Mouse (Mus musculus) forebrain, postnatal 0 days (tissue): ENCODE data around the gene Osbpl9. TPM values are rescaled to one million over a fixed set of nuclear protein-coding genes. Genes with fewer than 3 reads are reported as not detected.

Source experiments
- ATAC-seq: fragments of 200-750 bp; cut with Nextera tagmentation; 2 replicates; pipeline ENCODE4 v1.8.0; 2017; ENCODE audit warnings: mild to moderate bottlenecking, moderate library complexity
- DNase-seq: peaks from one replicate; pipeline ENCODE4 v3.0.0-alpha.2; 2015
- H3K27ac ChIP-seq: fragments of 300-500 bp; sonication (generic); 2 replicates; pipeline ENCODE4 v1.5.1; 2014; ENCODE audit warnings: low read depth, mild to moderate bottlenecking, antibody characterized with exemption, low read length, moderate library complexity, mixed read lengths
- H3K27me3 ChIP-seq: fragments of 300-500 bp; sonication (generic); 2 replicates; pipeline ENCODE4 v1.6.1; 2014; ENCODE audit warnings: mild to moderate bottlenecking, low read length, mixed read lengths; ENCODE audit not compliant: insufficient read depth
- H3K36me3 ChIP-seq: fragments of 300-500 bp; sonication (generic); 2 replicates; pipeline ENCODE4 v1.6.1; 2014; ENCODE audit warnings: mild to moderate bottlenecking, moderate library complexity; ENCODE audit not compliant: insufficient read depth
- H3K4me1 ChIP-seq: fragments of 300-500 bp; sonication (generic); 2 replicates; pipeline ENCODE4 v1.6.1; 2014; ENCODE audit warnings: antibody characterized with exemption; ENCODE audit not compliant: insufficient read depth
- H3K4me2 ChIP-seq: fragments of 300-500 bp; sonication (generic); 2 replicates; pipeline ENCODE4 v1.6.1; 2014; ENCODE audit warnings: low read depth, mild to moderate bottlenecking, moderate library complexity
- H3K4me3 ChIP-seq: fragments of 300-500 bp; sonication (generic); 2 replicates; pipeline ENCODE4 v1.5.1; 2014; ENCODE audit warnings: low read depth, low read length, mixed read lengths
- H3K9ac ChIP-seq: fragments of 300-500 bp; sonication (generic); 2 replicates; pipeline ENCODE4 v1.6.1; 2014; ENCODE audit warnings: mild to moderate bottlenecking
- H3K9me3 ChIP-seq: fragments of 300-500 bp; sonication (generic); 2 replicates; pipeline ENCODE4 v1.6.1; 2016; ENCODE audit warnings: low read length
- CTCF ChIP-seq: sonication (generic); IDR thresholded peaks from 2 replicates; pipeline ENCODE4 v1.5.1; 2016; ENCODE audit warnings: antibody characterized with exemption, control low read depth, low read depth
- WGBS: fragments of 180-500 bp; shearing (Covaris S2); extraction: QIAGEN DNeasy Blood & Tissue Kit; methylation state at CpG from one replicate; pipeline ENCODE4 v1.1.7; 2014; 5-methylcytosine and 5-hydroxymethylcytosine counted together
- polyA plus RNA-seq: library from polyadenylated mRNA; unstranded; fragments of >200 nt; fragmentation: Nextera tagmentation; extraction: Ambion mirVana; gene quantifications from 2 replicates; pipeline ENCODE4 v1.2.1, GENCODE M21; 2015
- total RNA-seq: library from RNA; depleted of rRNA; stranded (reverse); fragments of >200 nt; gene quantifications from 2 replicates; pipeline ENCODE4 v1.2.3, GENCODE M21; 2014

Gene Osbpl9
- total and polyA plus RNA-seq, 2 experiments from 2014 or later = 53.6 to 86.4 TPM

- no peaks in the 10 kb centered on the region for H3K36me3 ChIP-seq
- peak overlapping the region; percentile 50 for H3K9ac ChIP-seq
- 17% methylated on average over 24 of the region's 24 CpGs for WGBS
- H3K9me3 ChIP-seq = no peaks in the 10 kb centered on the region
- H3K27me3 ChIP-seq = no peaks in the 10 kb centered on the region
- peak overlapping the region; percentile 58 for H3K4me2 ChIP-seq
- H3K4me1 ChIP-seq = 0 out of 2 replicates have a peak, but pooled peaks cover 11% of the 10 kb centered on the region
- ATAC-seq (peak; percentile 95), DNase-seq (peak; percentile 73)
- TF ChIP-seq CTCF = no peak
- peak overlapping the region; percentile 76 for H3K27ac ChIP-seq
- H3K4me3 ChIP-seq = peak overlapping the region; percentile 37
These were observed 45.4 kb downstream of the Osbpl9 start for GRCm38 (mm10) chr4:109156481-109157261.

DNA sequence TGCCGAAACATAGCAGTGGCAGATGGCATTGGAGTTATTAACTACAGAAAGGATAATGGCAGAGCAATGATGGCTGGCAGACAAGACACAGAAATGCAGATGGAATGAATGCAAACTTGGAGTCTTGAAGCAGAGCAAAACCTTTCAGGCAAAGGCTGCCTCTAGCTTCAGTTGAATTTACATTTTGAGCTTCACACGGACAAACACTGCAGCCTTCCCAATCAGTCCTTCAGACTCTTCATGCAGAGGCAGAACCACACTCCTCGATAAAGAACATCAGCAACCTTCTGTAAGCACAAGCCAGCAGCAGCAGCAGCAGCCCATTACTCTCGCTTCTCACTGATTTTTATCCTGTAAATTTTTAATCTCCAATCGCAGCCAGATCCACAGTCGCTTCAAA lies 46.0 kb downstream of the Osbpl9 start:
- H3K36me3 ChIP-seq = no peaks in the 10 kb centered on the region
- no peaks in the 10 kb centered on the region for H3K9me3 ChIP-seq
- peak overlapping the region; percentile 37 for H3K4me3 ChIP-seq
- peak; percentile 6; the same call in 1 of the 2 replicates for ATAC-seq
- peak overlapping the region; percentile 50 for H3K9ac ChIP-seq
- no peak for TF ChIP-seq CTCF
- peak overlapping the region; percentile 76 for H3K27ac ChIP-seq
- no peak for DNase-seq
- peak overlapping the region; percentile 58 for H3K4me2 ChIP-seq
- no peaks in the 10 kb centered on the region for H3K27me3 ChIP-seq
- 0 out of 2 replicates have a peak, but pooled peaks cover 11% of the 10 kb centered on the region for H3K4me1 ChIP-seq
- 44% methylated on average over 6 of the region's 6 CpGs for WGBS

- H3K27me3 ChIP-seq = no peaks in the 10 kb centered on the region
- no peaks in the 10 kb centered on the region for H3K36me3 ChIP-seq
- no peak for DNase-seq
- no peak for TF ChIP-seq CTCF
- no peak overlapping the region for H3K4me2 ChIP-seq
- WGBS = 81% methylated on average over 2 of the region's 2 CpGs
- H3K4me3 ChIP-seq = no peak overlapping the region
- H3K9me3 ChIP-seq = no peaks in the 10 kb centered on the region
- 0 out of 2 replicates have a peak, but pooled peaks cover 8% of the 10 kb centered on the region for H3K4me1 ChIP-seq
- no peak overlapping the region for H3K27ac ChIP-seq
- no peak overlapping the region for H3K9ac ChIP-seq
- no peak for ATAC-seq
These were observed 51.9 kb downstream of the Osbpl9 start for GRCm38 (mm10) chr4:109150214-109150613.

GRCm38 (mm10) chr4:109149411-109149810 lies 52.7 kb downstream of the Osbpl9 start:
- H3K36me3 ChIP-seq = no peaks in the 10 kb centered on the region

GRCm38 (mm10) chr4:109147278-109148038 lies 54.6 kb downstream of the Osbpl9 start:
- H3K27me3 ChIP-seq = no peaks in the 10 kb centered on the region
- no peak overlapping the region for H3K4me2 ChIP-seq
- 60% methylated on average over 11 of the region's 11 CpGs for WGBS
- no peaks in the 10 kb centered on the region for H3K9me3 ChIP-seq
- peak; percentile 36; the same call in 1 of the 2 replicates for ATAC-seq
- peak; percentile 69 for DNase-seq
- peak; percentile 83 for TF ChIP-seq CTCF
- no peak overlapping the region for H3K4me3 ChIP-seq
- H3K9ac ChIP-seq = no peak overlapping the region
- no peaks in the 10 kb centered on the region for H3K36me3 ChIP-seq
- no peaks in the 10 kb centered on the region for H3K4me1 ChIP-seq
- no peak overlapping the region for H3K27ac ChIP-seq

More at GRCm38 (mm10) chr4:109149411-109149810, 52.7 kb downstream of the Osbpl9 start:
- H3K4me2 ChIP-seq = no peak overlapping the region
- no peak for TF ChIP-seq CTCF
- H3K4me1 ChIP-seq = 0 out of 2 replicates have a peak, but pooled peaks cover 7% of the 10 kb centered on the region
- no peak overlapping the region for H3K4me3 ChIP-seq
- no peak overlapping the region for H3K27ac ChIP-seq
- no peak overlapping the region for H3K9ac ChIP-seq
- DNase-seq (no peak), ATAC-seq (no peak)
- H3K27me3 ChIP-seq = no peaks in the 10 kb centered on the region
- H3K9me3 ChIP-seq = no peaks in the 10 kb centered on the region
- 84% methylated on average over 2 of the region's 2 CpGs for WGBS

- no peaks in the 10 kb centered on the region for H3K9me3 ChIP-seq
- H3K27me3 ChIP-seq = no peaks in the 10 kb centered on the region
- no peak overlapping the region for H3K4me3 ChIP-seq
- no peaks in the 10 kb centered on the region for H3K4me1 ChIP-seq
- no peak overlapping the region for H3K9ac ChIP-seq
- ATAC-seq = no peak
- no peak overlapping the region for H3K27ac ChIP-seq
- WGBS = 69% methylated on average over 1 of the region's 1 CpGs
- no peak for DNase-seq
- H3K36me3 ChIP-seq = no peaks in the 10 kb centered on the region
- no peak for TF ChIP-seq CTCF
- no peak overlapping the region for H3K4me2 ChIP-seq
These were observed 59.0 kb downstream of the Osbpl9 start for GRCm38 (mm10) chr4:109143091-109143490.

DNA sequence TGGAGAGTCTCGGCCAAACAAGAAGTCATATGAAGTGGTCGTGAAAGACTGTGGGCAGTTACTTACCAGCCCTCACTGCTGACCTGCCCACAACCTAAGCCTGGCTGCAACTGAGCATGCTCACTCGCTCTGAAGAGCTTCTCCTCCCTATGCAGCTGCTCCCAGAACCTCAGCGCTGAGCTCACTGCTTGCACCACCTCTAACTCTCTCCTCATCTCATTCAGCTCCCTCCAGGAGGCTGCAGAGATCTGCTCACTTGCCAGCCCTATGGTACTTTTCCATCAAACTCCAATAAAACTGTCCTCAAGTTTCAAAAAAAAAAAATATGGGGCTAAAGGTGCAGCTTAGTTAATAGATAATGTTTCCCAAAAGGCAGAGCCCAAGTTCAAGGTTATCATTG lies 63.5 kb downstream of the Osbpl9 start:
- H3K4me3 ChIP-seq = no peak overlapping the region
- no peak for TF ChIP-seq CTCF
- no peak overlapping the region for H3K9ac ChIP-seq
- no peak for DNase-seq
- H3K36me3 ChIP-seq = no peaks in the 10 kb centered on the region
- ATAC-seq = no peak
- H3K4me2 ChIP-seq = no peak overlapping the region
- H3K27ac ChIP-seq = no peak overlapping the region
- H3K27me3 ChIP-seq = no peaks in the 10 kb centered on the region
- WGBS = 61% methylated on average over 4 of the region's 4 CpGs
- H3K4me1 ChIP-seq = no peaks in the 10 kb centered on the region
- no peaks in the 10 kb centered on the region for H3K9me3 ChIP-seq
